ENCODE assay signal across 24 mouse cellular contexts in the genomic region with DNA sequence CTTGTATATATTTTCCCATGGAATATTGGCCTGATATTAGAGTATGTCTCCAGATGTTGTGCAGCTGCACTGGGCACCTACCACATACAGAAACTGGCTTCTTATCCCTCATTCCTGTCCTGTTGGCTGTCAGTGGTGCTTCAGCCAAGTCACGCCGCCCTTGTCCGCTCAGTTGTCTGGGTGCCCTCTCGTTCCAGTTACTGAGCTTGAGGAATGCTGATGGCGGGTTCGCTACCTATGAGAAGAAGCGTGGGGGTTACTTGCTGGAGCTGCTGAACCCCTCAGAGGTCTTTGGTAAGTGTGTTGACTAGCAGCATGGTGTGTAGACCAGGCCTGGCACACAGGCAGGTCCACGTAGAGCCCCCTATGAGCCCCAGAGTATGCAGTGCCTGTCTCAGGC. TPM values are rescaled to one million over a fixed set of nuclear protein-coding genes. Genes with fewer than 3 reads are reported as not detected.
"Had no signal": no experiment of that assay in that cellular context is flagged by ENCODE, and none has a peak within 500 bp of the region (broad histone marks: within the 10 kb centered on the region; RNA-seq: fewer than 3 reads in every experiment).

No protein-coding gene starts in this region.

- H3K4me2 ChIP-seq: limb, embryonic 13.5 days; liver, embryonic 12.5 days; liver, embryonic 15.5 days; lung, embryonic 15.5 days; midbrain, embryonic 11.5 days had no signal

- DNase-seq: layer of hippocampus, adult 9-11 months; liver; lung, adult 18-20 months; lung, postnatal 10 days; midbrain, embryonic 14.5 days; thymus, adult 2 months; thymus, postnatal 14 days; thymus, postnatal 4 days had no signal

- H3K4me1 ChIP-seq: limb, embryonic 10.5 days; limb, embryonic 13.5 days; liver, embryonic 12.5 days; liver, embryonic 15.5 days; lung, embryonic 15.5 days had no signal

- H3K27ac ChIP-seq: layer of hippocampus, adult 2 months; limb, embryonic 10.5 days; limb, embryonic 13.5 days; liver, embryonic 12.5 days; liver, embryonic 15.5 days; lung, embryonic 15.5 days; stomach, postnatal 0 days had no signal

- H3K9me3 ChIP-seq: limb, embryonic 10.5 days; limb, embryonic 13.5 days; liver, embryonic 12.5 days; liver, embryonic 15.5 days; lung, embryonic 15.5 days had no signal

- H3K9ac ChIP-seq: limb, embryonic 13.5 days; liver, embryonic 12.5 days; liver, embryonic 15.5 days; lung, embryonic 15.5 days had no signal

- ATAC-seq: inflammation-experienced regulatory T-cells, adult 6 months; intestine, postnatal 0 days; liver, embryonic 12.5 days had no signal

- H3K27me3 ChIP-seq: limb, embryonic 13.5 days; liver, embryonic 12.5 days; liver, embryonic 15.5 days; lung, embryonic 15.5 days had no signal

- H3K4me3 ChIP-seq: layer of hippocampus, adult 2 months; limb, embryonic 10.5 days; limb, embryonic 13.5 days; liver, embryonic 12.5 days; liver, embryonic 15.5 days; lung, embryonic 15.5 days had no signal

RNA-seq across cellular contexts. Expression of a gene that starts 15.5 kb away (rescaled TPM):
- polyA plus RNA-seq: inflammation-experienced regulatory T-cells, adult 6 months; intestine, postnatal 0 days; limb, embryonic 10.5 days; limb, embryonic 13.5 days; liver, embryonic 12.5 days; liver, embryonic 15.5 days; lung, embryonic 15.5 days; midbrain, embryonic 11.5 days; midbrain, embryonic 14.5 days; midbrain, postnatal 0 days; neural tube, embryonic 11.5 days; stomach, postnatal 0 days had no signal

RNA-seq across cellular contexts. Expression of a gene that starts 28.9 kb away (rescaled TPM):
- polyA plus RNA-seq: inflammation-experienced regulatory T-cells, adult 6 months; large intestine, adult 2 months; limb, embryonic 10.5 days; lung, embryonic 15.5 days; midbrain, embryonic 11.5 days; midbrain, embryonic 14.5 days; neural tube, embryonic 11.5 days; neural tube, embryonic 14.5 days; small intestine, adult 2 months; stomach, embryonic 14.5 days had no signal
